Mouse (Mus musculus) spleen, postnatal 10 days (tissue): Measurements from ENCODE around the gene Fam198b.

Experiments used
- DNase-seq, 2 experiments: peaks; one replicate each; pipeline ENCODE4 v3.0.0; 2021 to 2022; ENCODE audit warnings: low spot score in 2 of 2

The Fam198b gene

DNA sequence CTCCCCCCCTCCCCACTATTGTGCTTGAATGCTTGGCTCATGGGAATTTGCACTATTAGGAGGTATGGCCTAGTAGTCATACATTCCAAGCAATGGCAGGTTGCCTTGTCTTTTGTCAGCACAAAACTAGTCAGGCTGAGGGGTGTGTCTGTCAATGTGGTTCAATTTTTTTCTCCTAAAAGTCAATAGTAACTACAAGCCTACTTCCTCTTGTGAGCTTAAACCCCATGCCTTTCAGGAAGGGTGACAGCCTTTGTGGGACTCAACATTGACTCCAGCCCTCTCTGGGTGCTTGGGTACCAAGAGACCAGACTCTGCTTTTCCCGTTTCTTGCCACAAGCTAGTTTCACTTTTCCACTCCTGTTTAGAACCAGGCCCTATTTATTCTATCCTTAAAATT, 96.4 kb downstream of the Fam198b start:
- no peak for DNase-seq

DNA sequence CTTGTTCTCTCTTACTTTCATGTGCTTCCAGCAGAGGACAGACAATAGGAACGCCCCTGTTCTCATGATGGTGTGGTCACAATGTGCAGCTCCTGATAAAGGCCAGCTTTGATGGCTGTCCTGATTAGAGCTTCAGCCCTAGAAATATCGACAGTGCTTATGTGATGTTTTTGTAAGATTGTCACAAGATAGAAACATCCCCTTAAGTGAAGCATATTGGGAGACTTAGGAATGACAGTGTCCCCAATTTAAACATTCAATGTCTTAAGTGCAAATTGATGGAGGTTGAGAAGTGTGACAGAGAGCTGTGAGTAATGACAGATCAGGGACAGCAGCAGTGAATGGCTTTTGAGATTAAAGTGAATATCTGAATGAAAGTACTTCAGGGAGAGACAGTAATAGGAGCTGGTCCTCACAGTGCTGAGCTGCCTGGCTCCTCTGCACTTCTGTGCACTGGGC, 99.7 kb downstream of the Fam198b start:
- no peak for DNase-seq

- DNase-seq = no peak
Observed at GRCm38 (mm10) chr3:79984542-79984941, 100.2 kb downstream of the Fam198b start.

- no peak for DNase-seq
Observed at GRCm38 (mm10) chr3:79989250-79989649, 104.9 kb downstream of the Fam198b start.

GRCm38 (mm10) chr3:79989911-79990310, 105.6 kb downstream of the Fam198b start:
- no peak for DNase-seq

- no peak for DNase-seq
Observed at GRCm38 (mm10) chr3:79990480-79990879, 106.1 kb downstream of the Fam198b start.

- DNase-seq = no peak
Observed at GRCm38 (mm10) chr3:79994029-79994539, 109.8 kb downstream of the Fam198b start.

- no peak for DNase-seq
Observed at GRCm38 (mm10) chr3:79995726-79996125, 111.4 kb downstream of the Fam198b start.
